In the genomic region with DNA sequence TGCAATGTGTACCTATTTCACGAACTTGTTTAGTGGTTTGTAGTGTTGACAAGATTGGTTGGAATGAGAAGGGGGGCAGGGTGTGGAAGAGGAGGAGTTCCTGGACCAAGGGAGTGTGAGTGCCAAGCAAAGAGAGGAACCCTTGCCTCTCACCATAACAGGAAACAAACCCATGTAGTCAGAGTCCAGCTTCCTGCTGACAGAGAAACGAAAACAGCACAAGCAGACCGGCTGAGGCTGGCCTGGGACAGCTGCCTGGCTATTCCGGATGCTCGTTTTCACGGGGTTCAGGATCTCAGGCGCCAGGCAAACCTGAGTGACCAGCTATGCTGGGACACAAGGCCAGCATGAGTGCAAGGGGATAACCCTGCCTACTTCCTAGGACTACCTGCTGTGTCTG, we compare ENCODE assay signal across 9 mouse cellular contexts.
DNase-seq lines count a peak whose midpoint lies in the region; ATAC-seq and TF ChIP-seq lines count a peak whose summit lies in the region.
"Had no signal": no experiment of that assay in that cellular context is flagged by ENCODE, and none has a peak within 500 bp of the region (broad histone marks: within the 10 kb centered on the region; RNA-seq: fewer than 3 reads in every experiment).

No protein-coding gene starts in this region.

- H3K27ac ChIP-seq in intestine, embryonic 16.5 days (ENCODE audit: low read length): 0 out of 2 replicates have a peak overlapping the region, but pooled peaks have one; percentile 12
- no peak overlapping the region for H3K27ac ChIP-seq in intestine, postnatal 0 days (ENCODE audit: low read depth, low read length)
- peak overlapping the region; percentile 62 for H3K27ac ChIP-seq in kidney, adult 2 months (ENCODE audit: insufficient read depth, low read depth, low read length)

- no peaks in the 10 kb centered on the region for H3K27me3 ChIP-seq in intestine, embryonic 16.5 days (replicated peaks; ENCODE audit: control insufficient read depth, insufficient read depth, low read length)
- no peaks in the 10 kb centered on the region for H3K27me3 ChIP-seq in intestine, postnatal 0 days (replicated peaks; ENCODE audit: control insufficient read depth, insufficient read depth, low read length)
- H3K27me3 ChIP-seq in kidney, adult 2 months (replicated peaks; ENCODE audit: control insufficient read depth, insufficient read depth, low read length): no peaks in the 10 kb centered on the region

- no peaks in the 10 kb centered on the region for H3K4me1 ChIP-seq in intestine, embryonic 16.5 days (ENCODE audit: control insufficient read depth, insufficient read depth, low read length)
- no peaks in the 10 kb centered on the region for H3K4me1 ChIP-seq in intestine, postnatal 0 days (replicated peaks; ENCODE audit: control insufficient read depth, insufficient read depth, low read length)
- H3K4me1 ChIP-seq in kidney, adult 2 months (ENCODE audit: control insufficient read depth, insufficient read depth, low read length): no peaks in the 10 kb centered on the region

- no peaks in the 10 kb centered on the region for H3K36me3 ChIP-seq in intestine, embryonic 16.5 days (ENCODE audit: control insufficient read depth, insufficient read depth, low read length)
- no peaks in the 10 kb centered on the region for H3K36me3 ChIP-seq in intestine, postnatal 0 days (ENCODE audit: control insufficient read depth, insufficient read depth)
- no peaks in the 10 kb centered on the region for H3K36me3 ChIP-seq in kidney, adult 2 months (ENCODE audit: control insufficient read depth, insufficient read depth, low read length)
- H3K36me3 ChIP-seq: G1E had no signal

- no peaks in the 10 kb centered on the region for H3K9me3 ChIP-seq in intestine, embryonic 16.5 days (ENCODE audit: control insufficient read depth, low read length)
- H3K9me3 ChIP-seq in intestine, postnatal 0 days (ENCODE audit: control insufficient read depth): no peaks in the 10 kb centered on the region
- H3K9me3 ChIP-seq: G1E had no signal

- peak; percentile 38 to 48 for DNase-seq in cerebellum, postnatal 36 days
- peak; percentile 85 for DNase-seq in kidney, adult 2 months
- peak; percentile 80 for DNase-seq in lung, postnatal 10 days
- DNase-seq in thymus, postnatal 14 days: no peak
- DNase-seq in adipocyte (ENCODE audit: low spot score): no peak

- no peak overlapping the region for H3K4me2 ChIP-seq in intestine, embryonic 16.5 days (ENCODE audit: low read depth, low read length)
- no peak overlapping the region for H3K4me2 ChIP-seq in intestine, postnatal 0 days (replicated peaks; ENCODE audit: low read depth)

- no peak for TF ChIP-seq POLR2A in kidney, adult 2 months (IDR thresholded peaks at IDR 0.05; ENCODE audit: low read depth, low read length)

- TF ChIP-seq CTCF in intestine, postnatal 0 days (IDR thresholded peaks at IDR 0.05; ENCODE audit: low read depth): no peak
- TF ChIP-seq CTCF in kidney, adult 2 months (conservative IDR thresholded peaks at IDR 0.05; ENCODE audit: insufficient read depth, insufficient read length, low read depth, low read length): no peak

- ATAC-seq in intestine, embryonic 16.5 days: peak; percentile 21; the same call in 1 of the 2 replicates
- no peak for ATAC-seq in intestine, postnatal 0 days
- no peak for ATAC-seq in inflammation-experienced regulatory T-cells, adult 6 months

- no peak overlapping the region for H3K4me3 ChIP-seq in intestine, embryonic 16.5 days (ENCODE audit: low read length)
- no peak overlapping the region for H3K4me3 ChIP-seq in intestine, postnatal 0 days (ENCODE audit: low read depth, low read length)
- no peak overlapping the region for H3K4me3 ChIP-seq in kidney, adult 2 months (ENCODE audit: insufficient read depth, low read depth, low read length)

- H3K9ac ChIP-seq in intestine, embryonic 16.5 days (ENCODE audit: low read depth, low read length): no peak overlapping the region
- H3K9ac ChIP-seq in intestine, postnatal 0 days (ENCODE audit: low read depth, low read length): no peak overlapping the region

- WGBS in intestine, embryonic 16.5 days: 73% methylated on average over 7 of the region's 7 CpGs
- 74% methylated on average over 7 of the region's 7 CpGs for WGBS in intestine, postnatal 0 days
- 59% methylated on average over 7 of the region's 7 CpGs for whole genome bisulfite sequencing in kidney, adult 2 months

Comparison
In these comparisons a context has a peak if more than half of its experiments do, and no peak if none do; other contexts are left out.
1. DNase-seq: peak in cerebellum, postnatal 36 days (2 of 2), kidney, adult 2 months (single experiment) and lung, postnatal 10 days (single experiment); none in thymus, postnatal 14 days (single experiment) and adipocyte (single experiment).